Mouse (Mus musculus): ENCODE measurements at regions not wholly inside any gene's neighbourhood (a gene's known extent, or its start where the extent isn't known, plus 50 kb on each side); places are given as distances from the start of the nearest gene placed in this dataset.

DNA sequence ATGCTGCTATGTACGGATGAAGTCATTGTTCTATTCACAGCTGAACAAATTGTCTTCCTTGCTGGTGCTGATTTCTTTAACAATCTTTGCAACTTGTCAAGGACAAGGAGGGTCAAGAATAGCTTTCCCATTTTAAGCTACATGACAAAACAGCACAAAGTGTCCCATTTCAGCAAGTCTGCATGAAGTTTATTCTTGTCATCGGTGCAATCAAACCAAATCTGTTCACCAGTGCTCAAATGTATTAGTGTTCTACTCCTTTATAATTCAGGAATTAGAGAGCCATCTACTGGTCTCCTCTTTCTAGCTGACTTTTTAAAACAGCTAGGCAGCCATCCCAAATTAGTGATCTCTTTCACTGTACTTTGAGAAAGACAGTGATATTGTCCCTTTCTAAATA lies 1040.8 kb downstream of the Galc start:
- ATAC-seq (ENCODE audit: insufficient number of reproducible peaks, low FRiP score), result no peak
- H3K36me3 ChIP-seq, result no peaks in the 10 kb centered on the region
- 80% methylated on average over 2 of the region's 2 CpGs for WGBS
- H3K4me3 ChIP-seq, result no peak overlapping the region
- no peak overlapping the region for H3K9ac ChIP-seq
- no peak overlapping the region for H3K27ac ChIP-seq (ENCODE audit: poor library complexity, severe bottlenecking)
- H3K4me1 ChIP-seq (replicated peaks), result no peaks in the 10 kb centered on the region
- H3K9me3 ChIP-seq (replicated peaks), result no peaks in the 10 kb centered on the region
- no peaks in the 10 kb centered on the region for H3K27me3 ChIP-seq (replicated peaks)
- no peak overlapping the region for H3K4me2 ChIP-seq

DNA sequence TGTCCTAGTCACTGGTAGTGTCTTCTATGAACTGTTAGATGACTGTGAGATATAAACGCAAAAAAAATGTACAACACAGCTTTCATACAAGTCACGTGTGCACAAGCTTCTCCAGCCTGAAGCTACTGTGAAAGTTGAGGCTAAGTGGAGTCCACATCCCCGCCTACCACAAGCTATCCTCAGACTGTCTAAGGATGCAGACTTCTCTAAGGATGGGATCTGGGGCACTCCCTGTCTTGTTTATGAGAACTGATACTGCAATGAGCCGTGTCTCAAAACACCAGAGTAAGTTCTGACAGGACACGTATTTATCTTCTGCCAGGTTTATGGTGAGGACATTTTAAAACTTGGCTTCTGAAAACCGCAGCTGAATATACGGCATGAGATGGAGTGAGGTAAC lies 1041.7 kb downstream of the Galc start:
- no peak overlapping the region for H3K9ac ChIP-seq
- 73% methylated on average over 7 of the region's 7 CpGs for WGBS
- H3K27me3 ChIP-seq (replicated peaks), result no peaks in the 10 kb centered on the region
- H3K4me1 ChIP-seq (replicated peaks), result no peaks in the 10 kb centered on the region
- no peak overlapping the region for H3K27ac ChIP-seq (ENCODE audit: poor library complexity, severe bottlenecking)
- no peaks in the 10 kb centered on the region for H3K9me3 ChIP-seq (replicated peaks)
- H3K4me2 ChIP-seq, result no peak overlapping the region
- no peak for ATAC-seq (ENCODE audit: insufficient number of reproducible peaks, low FRiP score)
- no peak overlapping the region for H3K4me3 ChIP-seq
- no peaks in the 10 kb centered on the region for H3K36me3 ChIP-seq

DNA sequence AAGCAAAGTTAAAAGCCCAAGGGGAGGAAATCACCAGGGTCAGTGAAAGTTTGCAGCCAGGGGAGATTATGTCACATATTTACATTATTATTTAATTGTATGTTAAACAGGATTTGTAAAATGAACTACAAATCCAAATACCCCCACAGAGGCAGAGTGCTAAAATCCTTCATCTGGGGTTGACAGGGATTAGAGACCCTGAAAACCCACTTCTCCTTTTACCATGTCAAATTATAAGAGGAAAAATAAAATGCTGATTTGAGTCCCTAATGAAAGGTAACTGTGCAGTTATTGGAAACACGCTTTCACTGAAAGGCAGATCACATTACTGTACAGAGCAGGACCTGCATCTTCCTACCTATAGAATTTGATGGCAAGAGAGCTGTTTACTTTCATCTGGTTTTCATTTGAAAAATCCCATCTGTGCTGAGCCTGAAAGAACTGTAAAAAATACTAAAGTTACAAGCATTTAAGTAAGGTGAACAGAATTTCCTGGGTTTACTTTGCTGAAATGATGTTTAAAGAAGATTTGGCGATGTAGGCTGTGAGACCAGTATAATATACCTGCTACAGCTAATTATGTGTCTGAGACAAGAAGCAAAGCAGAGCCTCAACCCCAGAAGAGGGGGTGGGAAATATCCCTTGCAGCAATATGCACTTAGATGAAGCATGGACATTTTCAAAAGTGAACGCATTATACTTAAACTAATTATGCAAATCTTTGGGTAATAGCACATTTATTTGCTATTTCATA lies 1055.4 kb downstream of the Galc start:
- WGBS, result 59% methylated on average over 3 of the region's 3 CpGs
- H3K27ac ChIP-seq (ENCODE audit: poor library complexity, severe bottlenecking), result no peak overlapping the region
- no peak overlapping the region for H3K4me2 ChIP-seq
- no peak for ATAC-seq (ENCODE audit: insufficient number of reproducible peaks, low FRiP score)
- H3K4me1 ChIP-seq (replicated peaks), result no peaks in the 10 kb centered on the region
- no peak overlapping the region for H3K4me3 ChIP-seq
- no peak overlapping the region for H3K9ac ChIP-seq
- no peaks in the 10 kb centered on the region for H3K36me3 ChIP-seq
- no peaks in the 10 kb centered on the region for H3K27me3 ChIP-seq (replicated peaks)
- no peaks in the 10 kb centered on the region for H3K9me3 ChIP-seq (replicated peaks)

DNA sequence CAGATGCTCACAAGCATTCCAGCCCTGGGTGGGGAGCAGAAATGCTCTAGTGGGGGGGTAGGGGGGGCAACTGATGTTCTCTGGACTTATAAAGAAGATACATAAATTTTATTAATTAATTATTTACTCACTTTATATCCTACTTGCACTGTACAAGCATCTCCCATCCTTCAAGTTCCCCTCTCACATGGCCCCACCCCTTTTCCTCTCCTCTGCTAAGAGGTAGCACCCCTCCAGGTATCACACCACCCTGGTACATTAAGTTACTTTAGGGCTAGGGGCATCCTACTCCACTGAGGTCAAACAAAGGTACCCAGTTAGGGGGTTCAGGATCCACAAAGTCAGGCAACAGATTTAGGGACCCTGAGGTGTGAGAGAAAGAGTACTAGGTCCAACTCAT lies 1097.4 kb downstream of the Galc start:
- no peak overlapping the region for H3K9ac ChIP-seq
- no peaks in the 10 kb centered on the region for H3K4me1 ChIP-seq (replicated peaks)
- H3K36me3 ChIP-seq, result no peaks in the 10 kb centered on the region
- no peak overlapping the region for H3K4me2 ChIP-seq
- H3K9me3 ChIP-seq (replicated peaks), result no peaks in the 10 kb centered on the region
- ATAC-seq (ENCODE audit: insufficient number of reproducible peaks, low FRiP score), result no peak
- H3K27ac ChIP-seq (ENCODE audit: poor library complexity, severe bottlenecking), result no peak overlapping the region
- no peaks in the 10 kb centered on the region for H3K27me3 ChIP-seq (replicated peaks)
- no peak overlapping the region for H3K4me3 ChIP-seq

DNA sequence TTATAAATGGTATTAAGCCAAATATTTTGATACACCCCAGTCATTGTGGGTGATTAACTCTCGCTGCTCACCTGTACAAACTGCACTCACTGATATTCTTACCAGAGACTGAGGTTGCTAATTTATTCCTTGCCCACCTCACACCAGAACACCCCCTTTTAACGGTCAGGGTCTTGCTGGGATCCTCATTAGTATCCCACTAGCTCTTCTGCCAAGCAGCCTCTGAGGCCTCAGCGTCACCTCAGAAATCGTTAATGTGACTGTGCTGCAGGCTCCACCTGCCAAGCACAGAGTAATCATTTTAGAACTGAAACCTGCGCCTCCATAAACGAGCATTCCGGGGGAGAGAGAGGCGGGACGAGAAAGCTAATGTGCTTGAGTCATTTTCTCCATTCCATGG lies 1097.8 kb downstream of the Galc start:
- ATAC-seq (ENCODE audit: insufficient number of reproducible peaks, low FRiP score), result no peak
- no peaks in the 10 kb centered on the region for H3K9me3 ChIP-seq (replicated peaks)
- H3K27ac ChIP-seq (ENCODE audit: poor library complexity, severe bottlenecking), result no peak overlapping the region
- H3K4me1 ChIP-seq (replicated peaks), result no peaks in the 10 kb centered on the region
- no peak overlapping the region for H3K4me2 ChIP-seq
- no peaks in the 10 kb centered on the region for H3K27me3 ChIP-seq (replicated peaks)
- no peak overlapping the region for H3K4me3 ChIP-seq
- no peak overlapping the region for H3K9ac ChIP-seq
- H3K36me3 ChIP-seq, result no peaks in the 10 kb centered on the region
- 77% methylated on average over 9 of the region's 9 CpGs for WGBS

DNA sequence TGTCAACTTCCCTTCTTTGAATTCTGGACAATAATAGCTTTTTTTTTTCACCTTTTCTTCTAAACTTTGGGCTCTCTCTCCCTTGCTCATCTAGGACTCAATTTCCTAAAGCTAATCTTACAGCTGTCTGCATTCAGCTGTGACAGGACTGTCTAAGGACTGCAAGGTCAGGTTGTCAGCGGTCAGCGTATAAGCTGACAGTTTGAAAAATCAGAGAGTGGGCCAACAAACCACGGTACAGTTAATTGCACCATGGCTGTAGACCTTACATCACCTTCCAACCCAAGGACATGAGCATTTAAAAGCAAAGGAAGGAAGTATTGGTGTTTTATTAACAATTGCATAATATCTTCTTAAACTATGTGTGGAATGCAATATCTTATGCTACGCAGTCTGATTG lies 1100.9 kb downstream of the Galc start:
- Histone ChIP-seq H3K27me3 (replicated peaks) (no peaks in the 10 kb centered on the region), H3K4me3 (no peak overlapping the region), H3K9me3 (replicated peaks) (no peaks in the 10 kb centered on the region), H3K4me1 (replicated peaks) (no peaks in the 10 kb centered on the region), H3K9ac (no peak overlapping the region), H3K36me3 (no peaks in the 10 kb centered on the region), H3K4me2 (no peak overlapping the region), H3K27ac (ENCODE audit: poor library complexity, severe bottlenecking) (no peak overlapping the region)
- ATAC-seq (ENCODE audit: insufficient number of reproducible peaks, low FRiP score), result no peak
- WGBS, result 49% methylated on average over 4 of the region's 4 CpGs

DNA sequence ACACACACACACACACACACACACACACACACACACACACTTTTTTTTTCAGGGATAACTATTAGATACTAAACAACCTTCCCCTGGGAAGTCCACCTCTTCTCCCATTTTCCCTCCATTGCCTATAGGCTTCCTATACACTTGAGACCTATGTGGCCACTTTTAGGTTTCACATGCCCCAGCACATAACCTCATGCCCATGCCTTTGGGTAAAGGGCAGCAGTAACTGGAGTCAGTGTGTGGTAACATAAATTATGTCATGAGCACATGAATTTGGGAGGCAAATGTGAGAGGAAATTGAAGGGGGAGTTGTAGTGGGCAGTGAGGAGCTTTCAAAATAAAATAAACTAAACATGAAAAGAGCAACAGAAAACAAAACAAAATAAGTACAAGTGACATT lies 1101.5 kb downstream of the Galc start:
- no peaks in the 10 kb centered on the region for H3K36me3 ChIP-seq
- no peaks in the 10 kb centered on the region for H3K27me3 ChIP-seq (replicated peaks)
- ATAC-seq (ENCODE audit: insufficient number of reproducible peaks, low FRiP score), result no peak
- no peaks in the 10 kb centered on the region for H3K9me3 ChIP-seq (replicated peaks)
- no peaks in the 10 kb centered on the region for H3K4me1 ChIP-seq (replicated peaks)
- H3K27ac ChIP-seq (ENCODE audit: poor library complexity, severe bottlenecking), result no peak overlapping the region
- no peak overlapping the region for H3K4me3 ChIP-seq
- no peak overlapping the region for H3K4me2 ChIP-seq
- no peak overlapping the region for H3K9ac ChIP-seq

DNA sequence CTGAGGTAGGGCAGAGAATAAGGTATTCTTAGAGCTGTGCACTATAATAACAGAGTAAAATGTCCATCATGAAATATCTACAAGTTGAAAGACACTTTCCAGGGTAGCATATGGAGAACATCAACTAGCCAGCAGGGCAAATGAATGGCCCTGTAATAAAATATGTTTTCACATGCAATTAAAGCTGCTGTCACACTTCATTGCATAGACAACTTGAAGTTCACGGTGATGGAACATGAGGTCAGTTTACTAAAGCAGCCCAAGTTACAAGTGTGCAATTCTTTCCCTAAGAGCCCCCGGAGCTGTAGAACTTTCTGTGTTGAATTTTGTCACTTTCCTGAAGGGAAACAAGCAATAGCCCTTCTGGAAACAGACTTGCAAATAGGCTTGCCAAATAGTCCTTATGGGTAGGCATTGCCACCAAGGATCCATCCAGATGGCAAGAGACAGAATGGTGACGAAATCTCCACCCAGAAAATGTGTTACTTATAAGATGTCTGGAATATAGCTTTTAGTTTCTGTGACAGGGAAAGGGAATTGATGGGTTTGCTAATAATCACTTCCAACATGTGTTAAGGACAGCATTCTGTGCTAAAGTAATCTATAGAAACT lies 1102.7 kb downstream of the Galc start:
- H3K4me3 ChIP-seq, result no peak overlapping the region
- no peak for ATAC-seq (ENCODE audit: insufficient number of reproducible peaks, low FRiP score)
- WGBS, result 72% methylated on average over 3 of the region's 3 CpGs
- H3K27ac ChIP-seq (ENCODE audit: poor library complexity, severe bottlenecking), result no peak overlapping the region
- H3K4me1 ChIP-seq (replicated peaks), result no peaks in the 10 kb centered on the region
- H3K9ac ChIP-seq, result no peak overlapping the region
- H3K27me3 ChIP-seq (replicated peaks), result no peaks in the 10 kb centered on the region
- H3K9me3 ChIP-seq (replicated peaks), result no peaks in the 10 kb centered on the region
- no peaks in the 10 kb centered on the region for H3K36me3 ChIP-seq
- no peak overlapping the region for H3K4me2 ChIP-seq

DNA sequence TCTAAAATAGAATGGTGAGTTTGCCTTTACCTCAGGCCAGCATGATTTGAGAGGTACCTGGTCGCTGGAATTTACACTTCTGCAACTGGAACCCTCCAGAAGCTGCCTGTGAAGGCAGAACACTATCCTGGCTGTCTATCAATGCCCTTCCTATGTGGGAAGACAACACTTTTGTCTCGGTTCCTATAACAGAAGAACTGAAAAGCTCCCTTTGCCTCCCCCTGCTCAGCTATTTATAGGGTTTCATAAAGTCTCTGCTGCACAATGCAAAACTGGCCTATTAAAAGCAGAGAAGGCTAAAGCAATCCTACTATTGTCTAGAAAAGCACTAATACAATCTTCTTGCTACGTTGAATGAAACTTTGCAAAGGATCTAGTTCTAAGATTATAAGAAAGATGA lies 1116.5 kb downstream of the Galc start:
- Histone ChIP-seq H3K9me3 (replicated peaks) (no peaks in the 10 kb centered on the region), H3K36me3 (no peaks in the 10 kb centered on the region), H3K4me2 (no peak overlapping the region), H3K27ac (ENCODE audit: poor library complexity, severe bottlenecking) (no peak overlapping the region), H3K9ac (no peak overlapping the region), H3K27me3 (replicated peaks) (no peaks in the 10 kb centered on the region), H3K4me3 (no peak overlapping the region), H3K4me1 (replicated peaks) (no peaks in the 10 kb centered on the region)
- WGBS, result 56% methylated on average over 3 of the region's 3 CpGs
- ATAC-seq (ENCODE audit: insufficient number of reproducible peaks, low FRiP score), result no peak

DNA sequence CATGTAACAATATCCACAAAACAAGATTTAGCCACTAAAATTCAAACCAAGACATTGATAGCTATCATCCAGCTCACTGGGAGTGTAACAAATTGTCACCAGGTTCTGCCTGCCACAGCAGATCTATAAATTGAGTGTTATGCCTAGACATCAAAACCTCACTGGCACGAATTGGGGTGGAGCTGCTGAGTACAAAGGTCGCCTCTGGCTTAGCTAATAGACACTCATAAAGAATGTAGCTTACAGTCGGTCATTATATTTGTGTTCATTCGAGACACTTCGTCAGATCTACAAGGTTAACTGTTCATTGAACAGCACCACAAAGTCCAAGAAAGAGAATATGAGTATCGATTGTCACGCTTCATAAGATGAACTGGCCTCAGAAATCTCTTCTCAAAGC lies 1121.3 kb downstream of the Galc start:
- Histone ChIP-seq H3K36me3 (no peaks in the 10 kb centered on the region), H3K27me3 (replicated peaks) (no peaks in the 10 kb centered on the region)
- 77% methylated on average over 7 of the region's 7 CpGs for WGBS

DNA sequence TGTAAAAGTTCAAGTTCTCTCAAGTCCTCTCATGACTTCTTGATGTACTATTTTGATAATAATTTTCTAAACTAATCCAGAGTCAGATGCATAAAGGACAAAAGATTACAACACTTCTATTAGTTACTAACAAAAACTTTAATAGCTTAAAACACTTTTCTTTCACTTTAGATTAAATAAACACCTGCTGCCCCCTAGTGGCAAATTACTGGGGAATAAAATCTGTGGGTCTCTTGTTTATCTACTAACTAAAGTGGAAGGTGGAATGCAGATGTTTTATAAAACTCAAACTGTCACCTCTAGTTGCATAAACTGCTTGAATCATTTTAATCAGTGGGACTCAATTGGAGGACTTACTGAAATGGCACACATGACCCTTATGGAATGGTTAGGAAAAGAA lies 1129.0 kb downstream of the Galc start:
- Histone ChIP-seq H3K9ac (no peak overlapping the region), H3K4me3 (no peak overlapping the region), H3K4me1 (replicated peaks) (no peaks in the 10 kb centered on the region), H3K9me3 (replicated peaks) (no peaks in the 10 kb centered on the region), H3K27me3 (replicated peaks) (no peaks in the 10 kb centered on the region), H3K4me2 (no peak overlapping the region), H3K36me3 (no peaks in the 10 kb centered on the region), H3K27ac (ENCODE audit: poor library complexity, severe bottlenecking) (no peak overlapping the region)
- no peak for ATAC-seq (ENCODE audit: insufficient number of reproducible peaks, low FRiP score)

More for the DNA sequence above, 1121.3 kb downstream of the Galc start:
- Histone ChIP-seq H3K4me1 (replicated peaks) (no peaks in the 10 kb centered on the region), H3K9ac (no peak overlapping the region), H3K4me2 (no peak overlapping the region), H3K4me3 (no peak overlapping the region), H3K27ac (ENCODE audit: poor library complexity, severe bottlenecking) (no peak overlapping the region), H3K9me3 (replicated peaks) (no peaks in the 10 kb centered on the region)
- no peak for ATAC-seq (ENCODE audit: insufficient number of reproducible peaks, low FRiP score)

DNA sequence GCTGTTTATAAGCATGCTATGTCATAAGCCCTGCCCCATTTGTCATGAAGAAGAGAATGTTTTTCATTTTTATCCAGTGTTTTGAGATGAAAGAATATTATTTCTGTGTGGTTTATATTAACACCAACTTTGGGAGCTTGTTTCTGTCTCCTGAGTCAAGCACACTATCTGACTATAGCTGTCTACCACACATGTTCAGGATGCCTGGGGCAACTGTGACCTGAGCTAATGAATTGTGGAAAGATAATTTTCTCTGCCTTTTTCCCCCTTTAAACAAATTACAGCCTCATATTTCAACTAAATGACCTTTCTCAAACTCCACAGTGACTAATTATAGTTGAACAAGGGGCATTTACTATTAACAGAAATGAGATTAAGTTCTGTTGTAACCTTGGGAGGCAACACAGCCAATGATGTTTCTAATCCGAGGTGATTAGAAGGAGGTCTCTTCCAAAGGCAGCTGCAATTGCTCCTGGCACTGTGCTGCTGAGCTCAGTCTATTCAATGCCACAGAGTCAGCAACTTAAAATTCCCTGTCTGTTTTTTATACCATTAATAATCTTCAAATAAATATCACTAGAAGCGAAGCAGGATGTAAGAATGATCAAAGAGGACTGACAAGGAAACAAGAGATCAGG lies 1168.6 kb downstream of the Galc start:
- Histone ChIP-seq H3K9ac (no peak overlapping the region), H3K36me3 (no peaks in the 10 kb centered on the region), H3K4me1 (replicated peaks) (no peaks in the 10 kb centered on the region), H3K4me3 (no peak overlapping the region), H3K9me3 (replicated peaks) (no peaks in the 10 kb centered on the region), H3K4me2 (no peak overlapping the region), H3K27ac (ENCODE audit: poor library complexity, severe bottlenecking) (no peak overlapping the region), H3K27me3 (replicated peaks) (no peaks in the 10 kb centered on the region)
- no peak for ATAC-seq (ENCODE audit: insufficient number of reproducible peaks, low FRiP score)
- 61% methylated on average over 2 of the region's 2 CpGs for WGBS

Measured in heart, embryonic 12.5 days (tissue).